Mouse (Mus musculus): ENCODE data around the gene Rnaseh2b. TPM values are rescaled to one million over a fixed set of nuclear protein-coding genes. Genes with fewer than 3 reads are reported as not detected.

Gene Rnaseh2b
- polyA plus RNA-seq, 2 experiments from 2014 or later: 24.5 to 34.1 TPM

DNA sequence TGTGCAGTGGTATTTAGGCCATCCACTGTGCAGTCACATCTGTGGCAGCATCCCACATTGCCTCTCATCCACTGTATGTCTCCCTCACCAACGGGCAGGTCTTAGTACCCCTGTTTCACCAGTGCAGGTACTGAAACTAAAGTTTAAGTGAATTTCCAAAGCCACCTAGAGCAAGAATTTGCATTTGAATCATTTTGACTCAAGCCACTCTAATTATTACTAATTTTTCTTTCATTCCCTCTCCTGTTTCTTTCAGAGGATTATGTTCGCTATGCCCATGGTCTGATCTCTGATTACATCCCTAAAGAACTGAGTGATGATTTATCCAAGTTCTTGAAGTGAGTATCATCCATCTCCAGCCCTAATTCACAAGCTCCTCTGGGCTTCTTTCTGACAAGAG is 71.4 kb downstream of the Rnaseh2b start:
- no peak for ATAC-seq

DNA sequence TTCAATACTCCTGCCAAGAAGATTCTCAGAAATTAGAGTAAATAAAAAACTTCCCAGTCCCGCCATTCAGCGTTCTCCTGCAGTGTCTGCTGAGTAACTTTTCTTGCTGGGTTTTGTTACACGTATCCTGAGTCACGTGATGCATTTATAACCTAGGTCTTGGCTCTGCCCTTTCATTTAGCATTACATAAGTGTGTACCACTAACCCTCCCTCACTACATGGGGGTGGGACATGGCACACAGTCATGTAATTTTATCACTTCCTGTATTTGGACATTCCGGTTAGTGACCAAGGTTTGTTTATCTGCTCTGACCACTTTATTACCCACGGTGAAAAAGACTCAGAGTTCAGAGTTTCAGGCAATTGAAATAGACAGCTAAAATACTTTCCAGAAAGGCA is 78.4 kb downstream of the Rnaseh2b start:
- ATAC-seq: no peak

DNA sequence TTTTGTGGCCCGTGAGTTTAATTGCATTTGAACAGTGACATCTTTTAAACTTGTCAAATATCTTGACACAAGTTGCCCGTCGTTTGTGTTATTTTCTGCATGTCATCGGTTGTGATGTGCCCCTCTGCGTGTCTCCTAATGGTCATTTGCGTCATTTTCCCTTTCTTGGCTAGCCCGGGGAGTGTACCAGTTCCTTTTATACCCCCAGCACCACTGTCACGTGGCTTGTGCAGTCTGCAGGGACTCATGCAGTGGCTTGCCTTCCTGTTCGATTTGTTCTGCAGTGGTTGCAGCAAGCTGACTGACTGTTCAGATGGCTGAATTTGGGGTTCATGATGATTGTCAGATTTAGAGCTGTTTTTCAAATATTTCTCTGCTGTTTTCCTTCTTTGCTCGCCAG is 81.6 kb downstream of the Rnaseh2b start:
- ATAC-seq: no peak

DNA sequence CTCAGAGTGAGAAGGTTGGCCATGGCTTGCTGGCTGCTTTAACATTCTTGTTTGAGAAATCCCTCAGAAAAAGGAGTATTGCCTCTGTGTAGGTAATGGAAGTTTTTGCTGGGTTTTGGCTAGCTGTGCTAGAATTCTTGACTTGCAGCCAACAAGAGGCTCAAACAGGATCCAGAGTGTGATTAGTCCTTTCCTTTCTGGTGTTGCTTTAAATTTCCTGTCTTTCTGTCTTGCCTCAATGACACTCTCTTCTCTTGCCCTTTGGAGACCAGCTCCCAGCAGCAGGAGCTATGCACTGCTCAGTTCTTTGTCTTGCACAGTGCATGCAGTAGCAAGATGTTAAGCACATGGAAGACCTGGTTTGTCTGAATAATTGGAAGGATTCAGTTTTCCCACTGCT is 83.3 kb downstream of the Rnaseh2b start:
- no peak for ATAC-seq

DNA sequence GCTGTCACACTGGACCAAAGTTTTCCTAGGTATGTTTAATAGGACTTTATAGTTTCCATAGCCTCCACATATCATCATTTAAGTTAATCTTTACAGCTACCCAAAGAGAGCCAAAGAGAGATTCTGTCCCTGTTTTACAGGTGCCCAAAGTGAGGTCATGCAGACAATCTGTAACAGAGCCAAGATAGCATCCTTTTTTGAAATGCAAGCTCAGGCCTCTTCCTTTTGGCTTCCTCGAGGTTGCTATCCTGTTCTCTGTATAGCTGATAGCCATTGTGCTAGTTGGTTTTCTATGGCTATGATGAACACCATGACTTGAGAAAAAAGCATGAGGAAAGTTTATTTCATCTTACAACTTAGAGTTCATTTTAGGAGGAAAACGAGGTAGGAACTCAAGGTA is 83.7 kb downstream of the Rnaseh2b start:
- ATAC-seq: no peak

DNA sequence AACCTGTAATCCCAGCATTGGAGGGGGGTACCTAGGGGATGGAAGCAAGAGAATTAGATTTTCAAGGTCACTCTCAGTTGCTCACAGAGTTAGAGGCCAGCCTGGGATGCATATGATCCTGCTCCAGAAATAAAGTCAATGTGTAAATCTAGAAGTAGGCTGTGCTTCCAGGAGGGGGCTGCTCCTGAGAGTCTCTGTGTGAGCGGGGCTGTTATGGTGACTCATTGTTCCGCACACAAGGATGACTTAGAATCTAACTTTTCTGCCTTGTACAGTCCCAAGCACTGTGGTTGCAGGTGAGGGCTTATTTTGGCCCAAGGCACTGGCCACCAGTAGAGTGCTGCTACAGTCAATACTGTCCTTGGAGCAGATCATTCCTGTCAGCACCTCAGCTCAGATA is 87.0 kb downstream of the Rnaseh2b start:
- ATAC-seq: no peak

DNA sequence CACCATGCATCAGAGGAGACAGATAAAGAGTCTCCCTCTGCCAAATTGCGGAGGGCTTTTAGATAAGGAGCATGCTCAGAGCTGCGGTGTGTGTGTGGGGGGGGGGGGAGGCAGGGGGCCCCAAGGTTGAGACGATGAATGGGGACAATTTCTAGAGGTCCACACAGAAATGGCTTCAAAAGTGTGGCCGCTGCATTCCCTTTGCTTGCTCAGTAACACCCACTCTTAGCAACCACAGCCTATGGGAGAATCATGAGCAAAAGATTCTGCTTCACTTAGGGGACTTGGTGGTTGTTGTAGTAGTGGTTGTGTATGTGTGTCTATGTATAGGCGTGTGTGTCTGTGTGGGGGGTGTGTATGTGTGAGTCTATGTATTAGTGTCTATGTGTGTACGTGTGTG is 88.2 kb downstream of the Rnaseh2b start:
- no peak for ATAC-seq

DNA sequence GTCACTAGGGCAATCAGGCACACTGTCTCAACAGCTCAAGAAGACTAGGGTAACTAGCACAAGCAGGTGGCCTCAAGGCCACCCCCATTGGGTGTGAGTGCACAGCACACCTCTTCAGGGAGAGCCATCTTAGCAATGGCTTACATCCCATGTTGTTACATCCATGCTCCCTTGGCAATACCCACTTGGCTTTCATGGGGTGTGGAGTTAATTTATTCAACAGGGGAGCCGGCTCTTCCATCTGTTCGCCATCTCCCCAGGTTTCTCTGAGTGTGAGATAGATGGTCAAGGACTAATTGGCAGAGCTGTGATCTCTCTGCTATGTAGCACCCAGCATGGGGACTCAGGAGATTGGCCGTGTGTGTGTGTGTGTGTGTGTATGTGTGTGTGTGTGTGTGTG is 90.7 kb downstream of the Rnaseh2b start:
- ATAC-seq: no peak

DNA sequence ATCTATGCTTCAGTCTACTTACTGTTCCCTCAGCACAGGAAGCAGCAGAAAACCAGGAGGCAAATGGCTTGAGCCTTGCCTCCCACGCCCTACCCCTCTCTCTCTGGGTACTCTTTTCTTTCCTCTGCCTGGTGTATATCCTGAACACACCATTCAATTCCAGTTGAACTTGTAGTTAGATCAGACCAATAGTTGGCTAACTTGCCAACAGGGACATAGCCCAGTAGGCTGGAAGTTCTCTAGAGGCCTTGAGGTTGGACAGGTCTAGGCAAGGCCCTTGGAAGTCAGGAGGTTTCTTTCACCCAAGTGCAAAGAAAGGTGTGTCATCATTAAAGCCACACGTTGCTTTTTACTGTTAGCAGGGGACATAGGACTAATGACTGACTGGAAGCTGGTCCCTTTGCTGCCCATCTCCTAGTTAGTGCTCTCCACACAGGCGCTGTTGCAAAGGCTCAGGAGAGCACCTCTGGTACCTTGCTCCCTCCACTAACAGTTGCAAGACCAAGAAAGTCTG is 91.5 kb downstream of the Rnaseh2b start:
- no peak for ATAC-seq

DNA sequence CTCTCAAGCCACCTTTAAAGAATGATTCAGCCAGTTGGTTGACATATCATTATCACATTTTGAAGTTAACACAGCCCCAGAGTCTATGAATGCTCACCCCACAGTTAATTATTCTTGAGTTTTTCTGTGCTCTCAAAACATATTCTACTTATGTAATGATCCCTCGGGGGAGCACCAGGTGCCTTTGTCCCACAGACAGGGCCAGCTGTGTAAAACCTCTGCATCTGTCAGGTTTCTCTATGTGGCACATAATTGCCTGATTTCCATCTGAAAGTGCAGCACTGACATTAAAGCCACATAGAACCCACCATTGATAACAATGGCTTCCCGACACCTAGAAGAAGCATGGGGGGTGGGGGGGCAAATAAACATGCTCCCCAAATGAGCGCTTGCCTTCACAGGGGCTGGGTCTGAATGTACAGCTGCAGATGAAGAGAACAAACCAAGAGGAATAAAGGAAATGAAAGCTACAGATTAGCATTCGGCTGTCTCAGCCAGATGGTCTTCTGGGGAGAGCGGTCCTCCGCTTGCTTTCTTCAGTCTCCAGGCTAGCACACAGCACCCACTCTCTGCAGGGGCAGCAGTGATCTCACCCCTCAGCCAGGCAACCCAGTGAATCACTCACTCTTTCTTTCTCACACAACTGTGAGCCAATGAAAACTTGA is 96.8 kb downstream of the Rnaseh2b start:
- no peak for ATAC-seq

DNA sequence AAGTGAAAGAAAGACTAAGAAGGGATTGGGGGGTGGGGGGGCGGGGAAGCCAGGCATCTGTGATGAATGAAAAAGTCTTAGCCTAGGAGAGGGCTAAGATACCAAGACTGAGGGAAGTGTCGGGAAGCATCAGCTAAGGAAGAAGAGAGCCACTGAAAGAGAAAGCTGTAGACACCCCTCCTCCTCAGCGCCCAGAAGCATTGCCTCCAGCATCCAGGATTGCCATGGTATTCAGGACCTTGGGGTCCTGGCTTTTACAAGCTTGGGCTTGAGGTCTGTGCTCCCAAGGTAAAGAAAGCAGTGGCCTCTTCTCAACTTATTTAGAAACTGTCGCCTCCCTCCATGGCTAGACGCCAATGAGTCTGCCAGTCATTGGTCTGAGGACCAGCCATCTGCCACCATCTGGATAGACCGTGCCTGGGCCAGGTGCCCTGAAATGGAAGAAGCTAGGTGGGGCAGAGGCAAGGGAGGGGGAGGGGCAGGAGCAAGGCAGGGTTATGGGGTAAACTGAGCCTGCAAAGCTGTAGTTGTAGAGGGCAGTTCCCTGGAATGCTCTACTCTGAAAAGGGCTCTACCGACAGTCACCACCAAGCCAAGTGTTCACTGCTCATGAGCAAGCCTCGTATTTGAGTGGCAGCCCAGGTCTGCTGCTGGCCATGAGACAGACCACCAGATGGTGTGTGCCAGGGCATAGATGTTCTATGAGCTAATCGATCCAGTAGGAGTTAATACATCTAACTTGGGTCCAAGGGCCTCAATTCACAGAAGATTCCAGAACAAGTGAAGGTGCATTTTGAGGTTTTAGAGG is 97.5 kb downstream of the Rnaseh2b start:
- no peak for ATAC-seq

DNA sequence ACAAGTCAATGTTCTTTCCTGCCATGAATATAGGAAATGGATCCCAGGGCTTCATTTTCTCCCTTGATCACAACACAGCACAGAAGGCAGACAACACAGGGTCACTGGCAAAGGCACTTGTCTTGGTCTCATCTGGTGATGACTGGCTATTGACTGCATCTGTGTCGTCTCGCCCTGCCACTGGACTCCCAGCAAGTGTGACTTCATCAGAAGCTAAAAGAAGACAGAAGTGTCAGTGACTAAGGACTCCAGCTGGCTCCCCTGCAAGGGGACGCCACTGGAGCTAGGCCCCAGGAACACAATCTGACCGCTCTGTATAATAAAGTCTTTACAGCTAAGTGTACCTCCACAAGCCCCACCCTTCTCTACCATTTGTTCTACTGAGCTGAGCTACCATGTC is 100.4 kb downstream of the Rnaseh2b start:
- no peak for ATAC-seq

DNA sequence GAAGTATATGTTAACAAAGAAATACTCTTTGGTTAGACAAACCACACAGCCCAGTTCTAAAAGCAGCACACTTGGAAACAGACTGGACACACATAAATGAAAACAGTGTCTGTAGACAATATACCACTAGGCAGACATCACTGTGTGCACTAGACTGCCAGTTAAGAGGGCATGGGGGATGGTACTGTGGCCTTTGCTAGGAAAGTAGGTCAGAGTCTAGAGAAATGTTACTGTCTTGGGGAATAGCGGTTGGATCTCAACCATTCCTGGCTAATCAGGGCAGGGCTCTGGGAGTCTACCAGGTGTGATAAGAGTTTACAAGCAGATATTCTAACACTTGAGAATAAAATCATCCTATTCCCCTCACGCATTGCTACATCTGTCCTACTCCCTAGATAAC is 103.0 kb downstream of the Rnaseh2b start:
- no peak for ATAC-seq

DNA sequence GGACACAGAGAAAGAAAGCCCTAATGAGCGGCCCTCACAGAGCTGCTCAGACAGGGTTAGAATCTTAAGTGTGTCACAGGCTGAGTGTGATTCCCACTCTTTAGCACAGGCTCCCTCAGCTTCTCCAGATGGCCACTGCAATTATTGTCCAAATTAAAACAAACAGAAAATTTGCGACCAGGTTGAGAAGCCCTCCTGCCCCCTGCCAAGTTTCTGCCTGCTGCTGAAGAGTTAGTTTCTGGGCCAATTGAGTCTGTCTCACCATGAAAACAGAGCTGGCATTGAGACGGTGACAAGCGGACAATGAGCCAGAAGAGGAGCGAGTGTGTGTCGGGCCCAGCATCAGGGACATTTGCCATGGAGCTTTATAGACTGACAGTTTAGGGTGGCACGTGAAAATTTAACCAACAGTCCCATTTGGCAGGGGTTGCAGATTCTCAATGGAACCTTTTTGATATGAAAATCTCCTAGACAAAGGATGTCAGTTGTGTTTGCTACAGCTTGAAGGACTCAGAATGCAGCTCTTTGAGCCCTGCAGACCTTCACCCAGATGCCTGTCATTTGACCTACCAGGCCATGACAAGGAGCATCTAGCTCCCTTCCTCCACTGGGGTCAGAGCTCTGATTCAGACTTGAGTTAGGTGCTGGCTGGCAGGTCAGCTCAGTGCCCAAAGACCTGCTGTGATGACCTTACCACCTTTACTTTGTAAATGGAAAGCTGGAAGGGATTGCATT is 123.8 kb downstream of the Rnaseh2b start:
- ATAC-seq: no peak

DNA sequence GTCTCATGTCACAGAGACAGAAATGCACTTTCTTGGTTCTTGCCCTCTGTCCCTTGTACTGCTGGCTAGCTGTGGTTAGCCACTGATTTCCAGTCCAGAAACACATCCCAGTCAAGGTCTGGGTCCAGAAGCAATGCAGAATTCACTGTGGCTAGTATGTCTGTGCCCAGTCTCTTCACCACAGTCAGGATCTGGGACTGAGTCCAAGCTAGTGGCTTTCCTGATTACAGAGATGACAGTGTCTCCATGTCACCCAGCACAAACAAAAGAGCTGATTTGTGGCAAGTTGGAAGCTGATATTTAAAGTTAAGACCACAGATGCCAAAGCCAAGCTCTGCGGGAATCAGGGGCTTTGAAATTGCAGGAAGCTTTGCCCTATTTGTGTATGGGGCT is 124.3 kb downstream of the Rnaseh2b start:
- ATAC-seq: no peak

DNA sequence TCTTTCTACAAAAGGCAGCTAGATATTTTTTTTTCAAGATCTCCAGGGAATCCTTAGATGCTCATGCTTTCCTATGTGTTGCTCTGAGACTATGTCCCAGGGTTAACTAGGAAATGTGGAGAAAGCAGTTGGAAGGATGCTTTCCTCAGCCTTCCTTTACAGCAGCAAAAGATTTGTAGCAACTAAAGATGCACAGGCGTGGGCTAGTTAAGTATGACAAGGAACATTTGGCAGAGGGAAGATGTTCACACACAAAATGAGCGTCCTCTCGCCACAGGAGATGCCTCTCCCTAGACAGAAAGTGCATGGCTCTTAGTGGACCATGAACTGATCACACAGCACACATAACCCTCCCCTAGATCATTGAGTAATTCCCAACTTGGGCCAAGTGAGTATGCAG is 125.1 kb downstream of the Rnaseh2b start:
- ATAC-seq: no peak

DNA sequence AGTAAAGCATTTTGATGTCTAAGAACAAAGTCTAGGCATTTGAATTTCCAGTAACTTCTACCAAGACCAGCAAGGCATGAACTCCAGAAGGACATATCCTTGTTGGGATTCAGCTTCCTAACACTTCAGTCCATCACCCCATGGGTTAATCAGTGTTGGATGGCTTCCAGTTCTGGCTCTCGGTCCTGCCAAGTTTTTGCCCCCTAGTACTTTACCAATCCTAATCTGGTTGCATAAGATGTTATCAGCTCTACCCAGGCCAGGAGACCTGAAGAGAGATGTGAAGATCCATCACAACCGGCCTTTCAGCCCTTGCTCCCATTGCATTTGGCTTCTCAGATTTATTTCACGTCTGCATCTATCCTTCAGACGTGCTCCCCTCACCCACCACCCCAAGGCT is 129.9 kb downstream of the Rnaseh2b start:
- no peak for ATAC-seq

Other genes starting within 250 kb of the Rnaseh2b start
- gene Dleu7, start 458 bp downstream of the Rnaseh2b start, polyA plus RNA-seq (2017; shearing (Covaris generic)): not detected
- not detected for gene Gucy1b2, start 163.7 kb downstream of the Rnaseh2b start, polyA plus RNA-seq (2017; shearing (Covaris generic))